Mouse (Mus musculus) olfactory bulb, adult 2 months (tissue): ENCODE results near the gene Arhgef2.
"Not testable (repeated sequence)": the region's sequence is repeated elsewhere in the genome, so short reads cannot be mapped to it uniquely, and the experiment has no call there.

Experiments used
- CTCF ChIP-seq: fragments of 200-500 bp; IDR thresholded peaks from 2 replicates; pipeline ENCODE4 v1.5.1; 2012; ENCODE audit warnings: low read depth, mild to moderate bottlenecking, low read length, moderate library complexity; ENCODE audit not compliant: insufficient read depth
- POLR2A ChIP-seq: fragments of 200-500 bp; IDR thresholded peaks from 2 replicates; pipeline ENCODE4 v1.6.1; 2012; ENCODE audit warnings: mild to moderate bottlenecking, low read depth, low read length, moderate library complexity; ENCODE audit not compliant: insufficient read depth

DNA sequence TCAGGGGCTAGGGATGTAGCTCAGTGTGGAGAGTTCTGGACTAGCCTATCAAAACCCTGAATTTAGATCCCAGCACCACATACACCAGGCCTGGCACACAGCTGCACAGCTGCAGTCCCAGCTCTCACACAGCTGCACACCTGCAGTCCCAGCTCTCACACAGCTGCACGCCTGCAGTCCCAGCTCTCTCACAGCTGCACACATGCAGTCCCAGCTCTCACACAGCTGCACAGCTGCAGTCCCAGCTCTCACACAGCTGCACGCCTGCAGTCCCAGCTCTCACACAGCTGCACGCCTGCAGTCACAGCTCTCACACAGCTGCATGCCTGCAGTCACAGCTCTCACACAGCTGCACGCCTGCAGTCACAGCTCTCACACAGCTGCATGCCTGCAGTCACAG lies 9.2 kb upstream of the Arhgef2 start:
- not testable (repeated sequence) for TF ChIP-seq CTCF, POLR2A
